24 mouse cellular contexts compared by ENCODE assay signal in genomic region chr6:126140416-126140815, GRCm38 (mm10). TPM values are rescaled to one million over a fixed set of nuclear protein-coding genes. Genes with fewer than 3 reads are reported as not detected.
DNase-seq lines count a peak whose midpoint lies in the region; ATAC-seq and TF ChIP-seq lines count a peak whose summit lies in the region.
"Had no signal": no experiment of that assay in that cellular context is flagged by ENCODE, and none has a peak within 500 bp of the region (broad histone marks: within the 10 kb centered on the region; RNA-seq: fewer than 3 reads in every experiment).

No protein-coding gene starts in this region.

- H3K27ac ChIP-seq in stomach, embryonic 16.5 days (ENCODE audit: low read length), result no peak overlapping the region
- H3K27ac ChIP-seq in intestine, embryonic 16.5 days (ENCODE audit: low read length), result no peak overlapping the region
- H3K27ac ChIP-seq in midbrain, postnatal 0 days (ENCODE audit: low read depth, low read length), result no peak overlapping the region
- H3K27ac ChIP-seq: hindbrain, embryonic 14.5 days; left cerebral cortex, adult 2 months; liver, embryonic 13.5 days; midbrain, embryonic 10.5 days had no signal

- no peak for TF ChIP-seq CTCF in midbrain, postnatal 0 days (IDR thresholded peaks at IDR 0.05)

- peaks cover 28% of the 10 kb centered on the region for H3K4me1 ChIP-seq in stomach, embryonic 16.5 days (ENCODE audit: control insufficient read depth, insufficient read depth, low read length)
- H3K4me1 ChIP-seq in intestine, embryonic 16.5 days (ENCODE audit: control insufficient read depth, insufficient read depth, low read length), result peaks cover 18% of the 10 kb centered on the region; the same call in 1 of the 2 replicates
- H3K4me1 ChIP-seq in midbrain, postnatal 0 days (ENCODE audit: insufficient read depth, low read length), result no peaks in the 10 kb centered on the region
- H3K4me1 ChIP-seq: liver, embryonic 13.5 days had no signal

- no peaks in the 10 kb centered on the region for H3K36me3 ChIP-seq in stomach, embryonic 16.5 days (ENCODE audit: control insufficient read depth, insufficient read depth, low read length)
- H3K36me3 ChIP-seq in intestine, embryonic 16.5 days (ENCODE audit: control insufficient read depth, insufficient read depth, low read length), result no peaks in the 10 kb centered on the region
- H3K36me3 ChIP-seq in midbrain, postnatal 0 days (ENCODE audit: insufficient read depth, low read length), result no peaks in the 10 kb centered on the region
- H3K36me3 ChIP-seq: intestine, embryonic 15.5 days; liver, embryonic 13.5 days; midbrain, embryonic 10.5 days had no signal

- no peak overlapping the region for H3K4me3 ChIP-seq in stomach, embryonic 16.5 days (replicated peaks; ENCODE audit: low read length)
- H3K4me3 ChIP-seq in intestine, embryonic 16.5 days (ENCODE audit: low read length), result no peak overlapping the region
- H3K4me3 ChIP-seq in midbrain, postnatal 0 days (ENCODE audit: low read depth, low read length), result no peak overlapping the region
- H3K4me3 ChIP-seq: embryonic facial prominence, embryonic 15.5 days; intestine, embryonic 15.5 days; left cerebral cortex, adult 2 months; liver, embryonic 13.5 days; midbrain, embryonic 10.5 days had no signal

- DNase-seq in adrenal gland, adult (ENCODE audit: inconsistent age in 2 of 2, low spot score in 1 of 2), result peak; percentile 34 to 54
- no peak for DNase-seq in adrenal gland, adult 18-20 months (ENCODE audit: low spot score in 2 of 2)
- peak; percentile 55 for DNase-seq in kidney, adult 9 months
- DNase-seq in kidney, adult 18-20 months, result no peak
- DNase-seq in heart, postnatal 25 days (ENCODE audit: low spot score), result peak; percentile 12
- no peak for DNase-seq in midbrain, postnatal 0 days (ENCODE audit: low spot score)
- DNase-seq: adrenal gland, postnatal 14 days; cerebellum, adult 11-12 months; cerebellum, postnatal 14 days; embryo, embryonic 11 days; gastrocnemius, postnatal 25 days; liver, embryonic 13.5 days; lung, embryonic 14.5 days; lung, postnatal 36 days; right cerebral cortex, adult 18-20 months; thymus, postnatal 36 days had no signal

- H3K27me3 ChIP-seq in stomach, embryonic 16.5 days (ENCODE audit: control insufficient read depth, insufficient read depth, low read length), result no peaks in the 10 kb centered on the region
- H3K27me3 ChIP-seq in intestine, embryonic 16.5 days (replicated peaks; ENCODE audit: control insufficient read depth, insufficient read depth, low read length), result no peaks in the 10 kb centered on the region
- no peaks in the 10 kb centered on the region for H3K27me3 ChIP-seq in midbrain, postnatal 0 days (ENCODE audit: insufficient read depth, low read length)
- H3K27me3 ChIP-seq: embryonic facial prominence, embryonic 15.5 days; intestine, embryonic 15.5 days; liver, embryonic 13.5 days had no signal

- H3K4me2 ChIP-seq in stomach, embryonic 16.5 days (ENCODE audit: low read depth, low read length), result no peak overlapping the region
- no peak overlapping the region for H3K4me2 ChIP-seq in intestine, embryonic 16.5 days (ENCODE audit: low read depth, low read length)
- no peak overlapping the region for H3K4me2 ChIP-seq in midbrain, postnatal 0 days (ENCODE audit: low read depth, low read length, poor library complexity, severe bottlenecking)
- H3K4me2 ChIP-seq: hindbrain, embryonic 14.5 days; intestine, embryonic 15.5 days; liver, embryonic 13.5 days; lung, embryonic 14.5 days had no signal

- ATAC-seq in stomach, embryonic 16.5 days (ENCODE audit: insufficient read depth, low FRiP score), result 0 out of 2 replicates have a peak, but pooled peaks have one; percentile 34
- ATAC-seq in intestine, embryonic 16.5 days, result no peak
- ATAC-seq in midbrain, postnatal 0 days (ENCODE audit: low FRiP score), result no peak
- ATAC-seq: forebrain, embryonic 16.5 days had no signal

- 47% methylated on average over 2 of the region's 2 CpGs for WGBS in stomach, embryonic 16.5 days
- 41% methylated on average over 2 of the region's 2 CpGs for WGBS in intestine, embryonic 16.5 days
- 84% methylated on average over 2 of the region's 2 CpGs for WGBS in midbrain, postnatal 0 days

- no peak overlapping the region for H3K9ac ChIP-seq in stomach, embryonic 16.5 days (ENCODE audit: low read length)
- H3K9ac ChIP-seq in intestine, embryonic 16.5 days (ENCODE audit: low read depth, low read length), result no peak overlapping the region
- H3K9ac ChIP-seq in midbrain, postnatal 0 days (replicated peaks; ENCODE audit: low read length, poor library complexity, severe bottlenecking), result no peak overlapping the region
- H3K9ac ChIP-seq: embryonic facial prominence, embryonic 15.5 days; hindbrain, embryonic 14.5 days; intestine, embryonic 15.5 days; liver, embryonic 13.5 days; lung, embryonic 14.5 days had no signal

- no peaks in the 10 kb centered on the region for H3K9me3 ChIP-seq in stomach, embryonic 16.5 days (replicated peaks; ENCODE audit: control insufficient read depth, low read length)
- H3K9me3 ChIP-seq in intestine, embryonic 16.5 days (ENCODE audit: control insufficient read depth, low read length), result no peaks in the 10 kb centered on the region
- H3K9me3 ChIP-seq in midbrain, postnatal 0 days (ENCODE audit: low read length), result no peaks in the 10 kb centered on the region
- H3K9me3 ChIP-seq: embryonic facial prominence, embryonic 15.5 days; intestine, embryonic 15.5 days; liver, embryonic 13.5 days; midbrain, embryonic 10.5 days had no signal

- intact Hi-C loops in heart, postnatal 25 days (cut with DNase I), result loop anchor here (5.0 kb wide), 1 partner anchor 33 kb away; no protein-coding TSS in a partner anchor

RNA-seq across cellular contexts. Expression of gene Ntf3, which starts 26.3 kb away (rescaled TPM):
- 1 to 10 TPM; 1.5 to 1.7 TPM for total RNA-seq in adrenal gland, adult 18-20 months (2021)
- 1 to 10 TPM; 2.8 to 5.2 TPM for total RNA-seq in heart, postnatal 25 days (2021)
- 9.0 and 9.2 TPM in 2 replicates for polyA plus RNA-seq in stomach, embryonic 16.5 days (2015; fragmentation: Nextera tagmentation; extraction: Ambion mirVana)
- polyA plus RNA-seq in intestine, embryonic 16.5 days (2015; fragmentation: Nextera tagmentation; extraction: Ambion mirVana), result 5.7 and 6.7 TPM in 2 replicates
- total RNA-seq in midbrain, postnatal 0 days (2014; rRNA removed), result 3.0 and 3.4 TPM in 2 replicates
- 2.3 and 2.7 TPM in 2 replicates for polyA plus RNA-seq in midbrain, postnatal 0 days (2015; fragmentation: Nextera tagmentation; extraction: Ambion mirVana)

Comparison
In these comparisons a context has a peak if more than half of its experiments do, and no peak if none do; other contexts are left out.
1. DNase-seq: peak in adrenal gland, adult (2 of 2), kidney, adult 9 months (single experiment) and heart, postnatal 25 days (single experiment); none in adrenal gland, adult 18-20 months (0 of 2), kidney, adult 18-20 months (single experiment) and midbrain, postnatal 0 days (single experiment).